Mouse (Mus musculus) E14TG2a.4 (cell line): ENCODE data around the gene Plcd1.

ENCODE experiments used
- H3K27me3 ChIP-seq: 2 replicates; pipeline ENCODE4 v1.6.1; 2014; ENCODE audit warnings: low read length, control low read depth; ENCODE audit not compliant: insufficient read depth
- H3K36me3 ChIP-seq: 2 replicates; pipeline ENCODE4 v1.6.1; 2014; ENCODE audit warnings: low read length, control low read depth; ENCODE audit not compliant: insufficient read depth
- H3K4me1 ChIP-seq: replicated peaks from 2 replicates; pipeline ENCODE4 v1.6.1; 2014; ENCODE audit warnings: low read depth, low read length, control low read depth
- H3K4me3 ChIP-seq: replicated peaks from 2 replicates; pipeline ENCODE4 v1.5.1; 2014; ENCODE audit warnings: mild to moderate bottlenecking, low read length
- H3K9me3 ChIP-seq: 2 replicates; pipeline ENCODE4 v1.6.1; 2014; ENCODE audit warnings: low read length, control low read depth
- CTCF ChIP-seq: conservative IDR thresholded peaks from 2 replicates; pipeline ENCODE4 v1.5.1; 2014; ENCODE audit warnings: low read length
- NANOG ChIP-seq: IDR thresholded peaks from 2 replicates; pipeline ENCODE4 v1.6.1; 2014; ENCODE audit warnings: borderline replicate concordance, low read length, mixed read lengths
- POU5F1 ChIP-seq: IDR thresholded peaks from 2 replicates; pipeline ENCODE4 v1.6.1; 2014; ENCODE audit warnings: low read length, borderline replicate concordance

Gene Plcd1

DNA sequence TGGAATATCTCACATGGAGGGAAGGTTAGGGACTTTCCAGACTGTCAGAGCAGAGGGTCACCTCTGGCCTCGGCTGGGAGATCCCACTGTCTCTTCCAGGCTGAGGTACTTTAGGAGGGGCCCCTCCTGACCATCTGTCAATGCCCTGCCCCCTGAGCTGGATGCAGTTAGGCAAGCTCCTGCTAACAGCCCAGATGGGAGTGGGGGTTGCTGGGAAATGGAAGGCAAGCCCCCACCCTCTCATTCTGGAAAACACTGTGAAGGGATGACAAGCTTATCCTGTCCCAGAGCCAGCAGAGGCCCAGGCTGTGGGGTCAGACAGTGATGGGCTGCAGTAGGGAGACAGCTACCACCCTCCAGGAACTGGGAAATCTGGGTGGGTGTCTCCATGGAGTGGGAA, 6.9 kb downstream of the Plcd1 start:
- no peak for TF ChIP-seq POU5F1
- no peak for TF ChIP-seq NANOG
- TF ChIP-seq CTCF, result no peak

DNA sequence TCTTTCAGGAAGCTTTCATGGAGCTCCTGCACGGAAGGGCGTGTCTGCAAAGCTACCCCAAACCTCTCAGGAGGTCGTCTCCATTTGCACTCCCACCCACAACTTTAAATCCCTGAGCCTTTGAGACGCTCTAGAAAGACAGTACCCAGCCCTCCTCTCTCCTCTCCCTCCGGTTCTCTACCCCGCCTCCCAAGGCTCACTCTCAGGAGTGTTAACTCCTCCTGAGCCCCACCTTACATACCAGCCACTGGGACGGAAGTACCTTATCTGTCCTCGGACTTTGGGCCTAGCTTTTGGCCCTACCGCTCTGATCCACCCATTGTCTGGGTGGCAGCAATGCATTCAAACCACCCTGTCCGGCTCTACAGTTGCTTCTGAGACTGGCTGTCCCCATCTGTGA, 9.3 kb downstream of the Plcd1 start:
- Histone ChIP-seq H3K9me3 (no peaks in the 10 kb centered on the region), H3K4me3 (peak overlapping the region; percentile 52), H3K36me3 (peaks cover 12% of the 10 kb centered on the region; the same call in 1 of the 2 replicates), H3K4me1 (peaks cover 93% of the 10 kb centered on the region), H3K27me3 (no peaks in the 10 kb centered on the region)
- no peak for TF ChIP-seq NANOG
- TF ChIP-seq CTCF, result no peak
- no peak for TF ChIP-seq POU5F1

More for the DNA sequence above, 6.9 kb downstream of the Plcd1 start:
- Histone ChIP-seq H3K4me3 (peak overlapping the region; percentile 80; the same call in 1 of the 2 replicates), H3K9me3 (no peaks in the 10 kb centered on the region), H3K4me1 (peaks cover 93% of the 10 kb centered on the region), H3K36me3 (no peaks in the 10 kb centered on the region), H3K27me3 (peaks cover 5% of the 10 kb centered on the region)

DNA sequence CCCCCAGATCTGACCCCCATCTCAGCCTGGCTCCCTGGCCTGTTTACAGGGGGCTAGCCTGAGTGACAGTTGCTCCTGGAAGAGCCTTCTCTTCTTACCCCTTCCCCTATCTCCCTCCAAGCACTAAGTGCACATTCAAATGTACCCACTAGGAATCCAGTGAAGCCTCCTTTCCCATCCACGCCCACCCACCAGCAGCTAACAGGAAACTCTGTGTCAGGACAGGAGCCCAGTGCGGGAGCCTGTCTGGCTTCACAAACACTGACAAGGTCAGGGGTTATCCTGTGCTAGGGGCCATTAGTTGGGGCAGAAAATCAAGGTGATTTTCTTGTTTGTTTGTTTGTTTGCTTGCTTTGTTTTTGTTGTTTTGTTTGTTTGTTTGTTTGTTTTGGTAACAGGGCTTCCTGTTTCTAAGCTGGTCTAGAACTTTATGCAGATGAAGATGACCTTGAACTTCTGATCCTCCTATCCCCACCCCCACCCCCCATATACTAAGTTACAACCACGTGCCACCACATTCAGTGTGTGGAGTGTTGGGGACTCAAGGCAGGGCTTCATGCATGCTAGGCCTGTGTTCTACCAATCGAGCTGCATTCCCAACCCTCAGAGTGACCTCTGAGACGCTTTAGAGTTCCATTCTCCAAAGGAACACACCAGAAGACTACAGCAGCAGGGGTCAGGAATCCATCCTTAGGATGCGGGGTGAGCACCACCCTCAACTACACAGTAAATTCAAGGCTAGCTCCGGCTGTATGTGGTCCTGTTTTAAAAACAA, 10.5 kb downstream of the Plcd1 start:
- H3K27me3 ChIP-seq, result no peaks in the 10 kb centered on the region
- H3K4me1 ChIP-seq, result peaks cover 93% of the 10 kb centered on the region
- H3K4me3 ChIP-seq, result no peak overlapping the region; the same call in 1 of the 2 replicates
- no peaks in the 10 kb centered on the region for H3K9me3 ChIP-seq
- H3K36me3 ChIP-seq, result peaks cover 21% of the 10 kb centered on the region
- TF ChIP-seq NANOG, result no peak
- TF ChIP-seq CTCF, result no peak
- no peak for TF ChIP-seq POU5F1

DNA sequence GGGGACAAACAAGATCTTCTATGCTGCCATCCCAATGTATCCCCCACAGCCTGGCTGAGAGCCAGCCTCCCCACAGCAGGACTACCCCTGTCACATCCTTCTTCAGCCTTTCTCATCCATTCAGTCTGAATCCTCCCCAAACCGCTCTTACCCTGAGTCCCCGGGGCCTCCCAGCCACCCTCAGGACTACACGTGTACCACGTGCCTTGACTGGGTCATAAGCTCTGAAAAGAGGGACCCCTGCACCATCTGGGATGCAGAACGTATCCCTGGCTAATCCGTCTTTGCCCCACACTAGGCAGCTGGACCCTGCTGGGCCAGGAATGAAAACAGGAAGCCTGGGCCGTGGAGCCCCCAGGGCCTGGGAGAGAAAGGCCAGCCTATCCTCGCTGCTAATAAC, 11.3 kb downstream of the Plcd1 start:
- TF ChIP-seq POU5F1, result no peak
- no peak for TF ChIP-seq CTCF
- Histone ChIP-seq H3K27me3 (no peaks in the 10 kb centered on the region), H3K9me3 (no peaks in the 10 kb centered on the region), H3K4me1 (peaks cover 93% of the 10 kb centered on the region), H3K4me3 (peak overlapping the region; percentile 48), H3K36me3 (peaks cover 26% of the 10 kb centered on the region)

DNA sequence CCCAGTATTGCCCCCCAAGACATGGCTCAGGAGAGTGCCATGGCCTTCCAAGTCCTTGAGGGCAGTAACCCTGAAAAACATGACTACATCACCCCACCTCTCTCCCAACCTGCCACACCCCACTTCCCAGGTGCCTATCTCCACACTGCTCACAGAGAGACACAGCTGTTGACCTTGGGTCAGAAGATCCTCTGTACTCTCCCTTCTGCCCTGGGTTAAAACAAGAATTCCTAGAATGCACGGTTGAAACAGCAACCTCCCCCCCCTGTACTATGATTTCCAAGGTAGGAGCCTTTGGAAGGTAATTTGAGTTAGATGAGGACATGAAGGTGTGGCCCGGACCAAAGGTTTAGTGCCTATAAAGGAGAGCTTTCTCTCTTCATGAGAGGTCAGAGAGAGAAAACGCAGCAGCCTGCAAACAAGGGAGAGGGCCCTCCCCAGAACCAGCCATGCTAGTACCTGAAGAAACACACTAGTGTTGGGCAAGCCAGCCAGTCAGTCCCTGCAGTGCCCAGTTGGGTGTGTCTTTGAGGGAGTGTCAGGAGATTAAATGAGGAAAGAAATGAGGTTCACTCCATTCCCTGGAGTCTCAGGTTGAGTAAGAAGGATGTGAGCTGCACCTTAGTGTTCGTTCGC, 13.1 kb downstream of the Plcd1 start:
- Histone ChIP-seq H3K4me3 (0 out of 2 replicates have a peak overlapping the region, but pooled peaks have one; percentile 45), H3K4me1 (peaks cover 93% of the 10 kb centered on the region), H3K9me3 (no peaks in the 10 kb centered on the region), H3K27me3 (no peaks in the 10 kb centered on the region), H3K36me3 (peaks cover 30% of the 10 kb centered on the region)
- no peak for TF ChIP-seq NANOG
- TF ChIP-seq POU5F1, result no peak
- no peak for TF ChIP-seq CTCF

DNA sequence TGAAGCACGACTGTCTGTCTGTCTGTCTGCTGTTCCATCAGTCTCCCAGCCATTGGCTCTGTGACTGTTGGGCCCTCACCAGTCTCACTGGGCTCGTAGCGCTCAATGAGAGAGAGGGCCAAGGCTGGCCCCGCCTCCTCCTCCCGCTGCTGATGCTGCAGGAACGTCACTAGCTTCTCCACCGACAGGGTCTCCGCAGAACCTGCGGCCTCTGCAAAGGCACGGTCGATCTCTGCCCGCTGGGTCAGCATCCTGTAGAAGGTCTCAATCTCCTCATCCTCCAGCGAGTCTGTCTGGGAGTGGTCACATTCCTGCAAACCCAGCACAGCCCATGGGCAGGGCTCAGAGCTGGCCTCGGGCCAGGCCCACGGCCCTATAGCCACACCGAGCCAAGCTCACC, 17.6 kb downstream of the Plcd1 start:
- Histone ChIP-seq H3K36me3 (peaks cover 61% of the 10 kb centered on the region), H3K4me1 (peaks cover 91% of the 10 kb centered on the region), H3K27me3 (no peaks in the 10 kb centered on the region), H3K9me3 (no peaks in the 10 kb centered on the region), H3K4me3 (peak overlapping the region; percentile 33; the same call in 1 of the 2 replicates)
- TF ChIP-seq POU5F1 (no peak), CTCF (no peak)

DNA sequence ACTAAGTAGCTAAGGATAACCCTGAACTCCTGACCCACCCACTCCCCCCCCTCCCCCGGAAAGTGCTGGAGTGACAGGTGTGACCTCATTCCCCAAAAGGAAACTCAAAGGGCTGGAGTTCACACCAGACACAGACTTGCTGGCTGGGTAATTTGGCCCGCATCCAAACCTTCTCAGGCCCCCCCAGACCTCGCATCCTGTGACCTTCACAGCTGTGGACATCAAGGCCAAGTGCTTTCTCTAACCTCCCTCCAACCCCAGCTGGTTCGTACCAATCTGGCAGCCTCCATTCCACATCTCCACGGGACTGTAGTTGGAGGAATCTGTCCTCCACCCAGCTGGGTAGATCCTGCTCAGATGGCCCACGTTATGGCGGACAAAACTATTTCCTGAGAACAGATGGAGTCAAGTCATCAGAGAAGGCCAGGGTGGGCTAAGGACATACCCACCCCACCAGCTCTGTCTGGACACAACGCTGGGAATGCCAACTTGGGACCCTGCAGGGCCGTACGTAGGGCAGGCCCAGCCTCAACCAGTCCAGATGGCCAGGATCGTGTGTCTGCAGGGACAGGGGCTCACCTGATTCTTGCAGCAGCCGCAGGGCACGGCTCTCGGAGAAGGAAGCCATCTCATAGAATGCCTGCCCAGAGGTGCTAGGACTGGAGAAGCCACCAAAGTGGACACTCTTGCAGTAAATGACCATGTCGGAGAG, 20.0 kb downstream of the Plcd1 start:
- H3K36me3 ChIP-seq, result peaks cover 48% of the 10 kb centered on the region
- peaks cover 87% of the 10 kb centered on the region for H3K4me1 ChIP-seq
- no peaks in the 10 kb centered on the region for H3K9me3 ChIP-seq
- no peak for TF ChIP-seq CTCF
- no peak for TF ChIP-seq POU5F1
- no peak for TF ChIP-seq NANOG
- no peaks in the 10 kb centered on the region for H3K27me3 ChIP-seq
- no peak overlapping the region for H3K4me3 ChIP-seq

DNA sequence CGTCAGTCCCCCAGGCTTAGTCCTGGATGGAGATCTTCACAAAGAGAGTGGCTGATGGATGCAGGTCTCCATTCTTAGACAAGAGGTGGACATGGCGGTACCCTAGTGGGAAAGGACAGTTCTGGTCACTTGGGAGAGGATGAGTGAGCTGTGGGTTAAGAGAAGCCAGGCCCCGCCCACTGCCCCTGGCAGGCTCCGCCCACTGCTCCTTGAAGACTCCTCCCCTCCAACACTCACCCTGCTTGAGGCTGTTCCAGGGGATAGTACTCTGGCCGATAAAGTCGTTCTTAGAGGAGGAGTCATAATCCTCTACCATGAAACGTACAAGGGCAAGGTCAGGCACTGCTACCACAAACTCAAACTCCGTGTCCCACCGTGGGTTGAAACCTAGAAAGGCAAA, 21.5 kb downstream of the Plcd1 start:
- H3K36me3 ChIP-seq, result peaks cover 40% of the 10 kb centered on the region
- no peaks in the 10 kb centered on the region for H3K27me3 ChIP-seq
- H3K4me3 ChIP-seq, result no peak overlapping the region
- H3K4me1 ChIP-seq, result peaks cover 87% of the 10 kb centered on the region
- TF ChIP-seq NANOG (no peak), CTCF (no peak), POU5F1 (no peak)
- no peaks in the 10 kb centered on the region for H3K9me3 ChIP-seq
